Mouse (Mus musculus): Measurements from ENCODE around the gene Kctd5.

Gene Kctd5

DNA sequence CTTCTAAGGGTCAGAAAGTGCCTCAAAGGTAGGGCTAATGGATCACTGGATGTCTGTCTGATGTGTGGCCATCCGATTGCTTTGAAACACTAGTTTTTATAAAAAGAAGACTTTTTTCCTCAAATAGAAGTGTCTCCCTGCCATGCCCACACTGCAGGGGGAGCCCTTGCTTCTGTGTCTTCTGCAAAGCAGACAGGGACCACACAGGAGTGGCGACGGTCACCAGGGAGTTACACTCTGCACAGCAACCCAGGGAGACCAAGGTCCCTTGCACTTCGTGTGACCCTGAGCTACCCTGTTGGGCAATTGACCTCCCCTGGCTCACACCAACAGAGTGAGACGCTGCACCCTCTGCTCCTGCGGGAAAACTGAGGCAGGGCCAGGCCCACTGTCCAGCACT lies 36.3 kb downstream of the Kctd5 start:
- DNase-seq, result no peak

GRCm38 (mm10) chr17:24035087-24035486 lies 38.2 kb downstream of the Kctd5 start:
- DNase-seq, result no peak

DNA sequence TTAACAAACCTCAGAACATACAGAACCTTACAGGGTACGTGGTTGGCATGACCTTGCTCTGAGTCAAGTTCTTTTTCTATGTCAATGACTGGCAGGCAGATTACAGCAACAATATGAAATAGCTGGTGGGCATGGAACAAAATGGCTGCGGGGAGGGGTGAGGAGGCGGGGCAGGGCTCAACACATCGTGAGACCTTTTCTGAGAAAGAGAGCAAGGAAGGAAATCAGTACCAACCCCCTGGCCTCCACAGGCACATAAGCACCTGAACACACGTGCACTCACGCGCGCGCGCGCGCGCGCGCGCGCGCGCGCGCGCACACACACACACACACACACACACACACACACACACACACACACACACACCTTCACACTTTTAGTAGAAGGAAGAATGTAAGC lies 42.7 kb downstream of the Kctd5 start:
- DNase-seq, result no peak

GRCm38 (mm10) chr17:24029477-24029876 lies 43.8 kb downstream of the Kctd5 start:
- DNase-seq, result no peak

- DNase-seq, result no peak
Measured at GRCm38 (mm10) chr17:24021375-24022199, 51.7 kb downstream of the Kctd5 start.

- no peak for DNase-seq
Measured at GRCm38 (mm10) chr17:24020696-24021095, 52.6 kb downstream of the Kctd5 start.

- DNase-seq, result no peak
Measured at GRCm38 (mm10) chr17:24015727-24016126, 57.6 kb downstream of the Kctd5 start.

- no peak for DNase-seq
Measured at GRCm38 (mm10) chr17:24014433-24014965, 58.8 kb downstream of the Kctd5 start.

- no peak for DNase-seq
Measured at GRCm38 (mm10) chr17:24012921-24013320, 60.4 kb downstream of the Kctd5 start.

- no peak for DNase-seq
Measured at GRCm38 (mm10) chr17:24009617-24010016, 63.7 kb downstream of the Kctd5 start.

- no peak for DNase-seq
Measured at GRCm38 (mm10) chr17:24008105-24008504, 65.2 kb downstream of the Kctd5 start.

- DNase-seq, result no peak
Measured at GRCm38 (mm10) chr17:24007391-24007790, 65.9 kb downstream of the Kctd5 start.

DNA sequence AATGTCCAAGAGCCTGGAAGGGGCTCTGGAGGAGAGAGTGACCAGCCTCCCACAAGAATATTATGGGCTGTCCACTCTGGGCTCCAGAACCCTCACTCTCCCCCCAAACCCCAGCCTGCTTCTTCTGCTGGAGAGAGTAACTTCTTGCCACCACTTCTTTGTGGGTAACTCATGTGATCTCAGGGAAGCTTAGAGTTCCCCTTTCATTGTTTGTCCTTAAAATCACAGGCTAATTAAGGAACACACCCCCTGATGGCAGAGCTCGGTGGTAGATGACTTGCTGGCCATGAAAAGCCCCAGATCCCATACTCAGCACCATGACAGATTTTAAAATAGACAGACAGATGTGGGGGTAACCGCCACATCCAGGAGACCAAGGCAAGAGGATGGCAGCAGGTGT lies 66.4 kb downstream of the Kctd5 start:
- no peak for DNase-seq

DNA sequence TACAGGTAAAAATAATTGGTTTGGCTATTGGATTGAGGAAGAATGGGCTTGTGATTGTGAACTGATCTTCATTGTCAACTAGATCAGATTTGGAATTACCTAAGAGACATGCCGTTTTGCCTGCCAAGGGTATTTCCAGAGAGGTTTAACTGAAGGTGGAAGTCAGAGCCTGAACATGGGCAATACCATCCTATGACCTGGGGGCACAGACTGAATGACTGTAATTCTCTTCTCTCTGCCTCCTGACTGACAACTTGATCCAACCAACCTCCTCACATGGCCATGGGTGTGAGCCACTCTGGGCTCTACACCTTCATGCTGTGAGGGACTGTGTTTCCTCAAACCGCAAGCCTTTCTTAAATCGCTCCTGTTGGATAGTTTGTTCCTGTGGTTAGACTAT lies 68.2 kb downstream of the Kctd5 start:
- DNase-seq, result no peak

DNA sequence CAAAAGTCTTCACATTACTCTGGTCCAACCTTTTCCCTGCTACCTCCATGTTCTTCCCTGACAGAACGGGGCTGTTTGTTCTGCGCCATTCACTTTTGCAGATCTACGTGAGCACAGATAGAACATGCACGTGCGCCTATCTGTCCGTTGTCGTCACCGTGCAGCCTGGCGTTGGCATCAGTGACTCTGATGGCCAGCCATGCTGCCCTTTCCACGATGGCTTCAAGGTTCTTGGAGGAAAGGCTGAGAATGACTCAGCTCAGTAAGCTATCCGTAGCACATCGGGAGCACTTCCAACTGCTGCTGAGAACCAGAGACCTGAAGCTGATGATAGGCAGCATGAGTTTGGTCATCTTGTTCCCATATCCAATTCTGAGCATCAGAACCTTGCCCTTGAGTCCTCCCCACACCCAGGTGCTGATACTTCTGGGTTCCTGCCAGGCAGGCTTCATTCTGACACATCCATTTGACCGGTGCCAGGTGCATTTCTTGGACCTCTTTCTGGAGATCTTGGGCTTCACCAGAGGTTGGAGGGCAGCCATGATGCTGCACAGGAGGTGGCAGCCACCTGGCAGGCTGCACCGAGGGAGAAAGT lies 69.1 kb downstream of the Kctd5 start:
- DNase-seq, result no peak

- DNase-seq, result no peak
Measured at GRCm38 (mm10) chr17:24000404-24000803, 72.9 kb downstream of the Kctd5 start.

DNA sequence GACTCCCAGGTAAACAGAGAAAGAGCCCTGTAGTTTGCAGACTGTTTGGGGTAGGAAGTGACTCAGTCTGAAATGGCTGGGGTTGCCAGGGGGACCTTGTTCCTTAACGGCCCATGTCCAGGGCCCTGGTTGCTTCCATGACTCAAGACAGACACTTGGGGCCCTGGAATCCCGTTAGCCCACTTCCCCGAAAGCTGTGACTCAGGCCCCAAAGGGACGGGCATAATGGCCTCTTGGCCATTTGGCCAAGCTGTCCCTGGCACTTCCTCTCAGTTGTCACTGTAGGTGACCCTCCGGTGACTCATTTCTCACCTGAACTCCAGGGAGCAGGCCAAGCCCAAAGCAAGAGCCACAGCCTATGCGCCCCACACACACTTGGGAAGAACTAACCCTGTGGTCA lies 74.9 kb downstream of the Kctd5 start:
- no peak for DNase-seq

GRCm38 (mm10) chr17:23997901-23998300 lies 75.4 kb downstream of the Kctd5 start, which contains the start of gene Prss22:
Gene Prss22, minus strand, starts transcription at chr17:23998100.
- no peak for DNase-seq
